Mouse (Mus musculus): ENCODE results near the gene Cpm. TPM values are rescaled to one million over a fixed set of nuclear protein-coding genes. Genes with fewer than 3 reads are reported as not detected.

Cpm gene
- 32.1 TPM for polyA plus RNA-seq (2014; fragmentation: Illumina TruSeq; extraction: RNeasy Lipid Tissue Mini Kit (QIAGEN cat#74804); ENCODE audit: insufficient read depth, low read depth, low replicate concordance)

DNA sequence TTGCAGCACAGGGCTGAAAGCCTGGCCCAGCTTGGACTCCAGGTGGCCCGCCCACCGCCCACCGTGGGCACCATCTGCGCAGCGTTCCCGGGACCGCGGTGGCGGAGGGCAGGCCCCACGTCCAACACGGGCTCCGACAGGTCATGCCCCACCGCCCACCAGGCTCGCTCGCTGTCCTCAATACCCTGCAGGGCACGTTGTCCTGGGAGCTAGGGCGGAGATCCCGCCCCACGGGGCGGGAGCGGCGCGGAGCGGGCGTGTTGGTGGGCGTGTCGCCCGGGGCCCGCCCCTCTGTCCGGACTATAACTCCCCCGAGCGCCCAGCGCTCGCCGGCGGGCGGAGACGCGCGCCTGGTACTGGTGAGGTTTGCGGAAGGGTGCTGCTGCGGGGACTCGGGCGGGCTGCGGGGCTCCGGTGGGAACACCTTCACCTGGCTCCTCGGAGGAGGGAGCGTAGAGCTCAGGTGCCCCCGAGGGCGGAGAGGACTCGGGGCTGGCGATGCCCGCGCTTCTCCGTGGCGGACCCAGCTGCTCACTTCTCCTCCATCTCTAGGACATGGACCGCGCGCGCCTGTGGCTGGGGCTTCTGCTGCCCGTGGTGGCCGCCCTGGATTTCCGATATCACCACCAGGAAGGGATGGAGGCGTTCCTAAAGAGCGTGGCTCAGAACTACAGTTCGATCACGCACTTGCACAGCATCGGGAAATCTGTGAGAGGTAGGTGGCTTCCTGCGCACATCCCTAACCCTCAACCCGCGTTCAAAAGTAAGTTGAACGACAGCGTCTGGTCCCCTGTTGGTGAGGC, at the start of gene Cpm:
Gene Cpm, plus strand, starts transcription at position 332 of the 803 bp plus-strand sequence.

DNA sequence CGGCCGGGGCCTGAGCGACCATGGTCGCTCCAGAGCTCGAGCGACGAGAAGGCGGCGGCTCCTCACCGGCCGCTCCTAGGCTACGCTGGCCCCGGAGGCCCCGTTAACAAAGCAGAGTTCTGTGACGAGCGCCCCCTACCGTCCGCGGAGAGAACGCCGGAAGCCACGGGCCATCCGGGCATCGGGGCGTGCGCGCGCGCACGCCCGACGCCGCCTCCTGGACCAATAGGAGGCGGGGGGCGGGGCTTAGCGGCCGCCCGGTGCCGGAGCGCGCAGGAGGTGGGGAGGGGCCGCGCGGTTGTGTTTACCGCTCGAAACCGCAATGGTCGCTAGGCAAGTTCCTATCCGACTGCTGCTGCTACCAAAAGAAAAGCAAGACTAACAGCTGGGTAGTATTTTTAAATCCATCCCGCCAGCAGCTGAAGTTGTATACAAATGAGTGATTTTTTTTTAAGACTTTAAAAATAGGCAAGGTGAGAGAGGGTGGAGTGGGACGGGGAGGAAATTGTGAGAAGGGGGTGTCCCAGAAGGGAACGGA, 81.4 kb downstream of the Cpm start, which contains the start of gene Mdm2:
Gene Mdm2, minus strand, starts transcription at position 155 of the 538 bp plus-strand sequence.

Other genes with a start within 250 kb of the Cpm start
- gene Cpsf6, start 249.5 kb upstream of the Cpm start, polyA plus RNA-seq (2014; fragmentation: Illumina TruSeq; extraction: RNeasy Lipid Tissue Mini Kit (QIAGEN cat#74804); ENCODE audit: insufficient read depth, low read depth, low replicate concordance): 17.6 TPM
- 23.3 TPM for gene Mdm2, start 81.3 kb downstream of the Cpm start, polyA plus RNA-seq (2014; fragmentation: Illumina TruSeq; extraction: RNeasy Lipid Tissue Mini Kit (QIAGEN cat#74804); ENCODE audit: insufficient read depth, low read depth, low replicate concordance)
- 12.7 TPM for gene Slc35e3, start 116.9 kb downstream of the Cpm start, polyA plus RNA-seq (2014; fragmentation: Illumina TruSeq; extraction: RNeasy Lipid Tissue Mini Kit (QIAGEN cat#74804); ENCODE audit: insufficient read depth, low read depth, low replicate concordance)
- 6.9 TPM for gene Nup107, start 163.2 kb downstream of the Cpm start, polyA plus RNA-seq (2014; fragmentation: Illumina TruSeq; extraction: RNeasy Lipid Tissue Mini Kit (QIAGEN cat#74804); ENCODE audit: insufficient read depth, low read depth, low replicate concordance)
- 182 TPM for gene Rap1b, start 216.5 kb downstream of the Cpm start, polyA plus RNA-seq (2014; fragmentation: Illumina TruSeq; extraction: RNeasy Lipid Tissue Mini Kit (QIAGEN cat#74804); ENCODE audit: insufficient read depth, low read depth, low replicate concordance)